Mouse (Mus musculus): ENCODE results near the gene Ssbp3. TPM values are rescaled to one million over a fixed set of nuclear protein-coding genes. Genes with fewer than 3 reads are reported as not detected.

The Ssbp3 gene
- polyA plus RNA-seq, 1 experiment from 2014 or later, result 22.8 TPM

DNA sequence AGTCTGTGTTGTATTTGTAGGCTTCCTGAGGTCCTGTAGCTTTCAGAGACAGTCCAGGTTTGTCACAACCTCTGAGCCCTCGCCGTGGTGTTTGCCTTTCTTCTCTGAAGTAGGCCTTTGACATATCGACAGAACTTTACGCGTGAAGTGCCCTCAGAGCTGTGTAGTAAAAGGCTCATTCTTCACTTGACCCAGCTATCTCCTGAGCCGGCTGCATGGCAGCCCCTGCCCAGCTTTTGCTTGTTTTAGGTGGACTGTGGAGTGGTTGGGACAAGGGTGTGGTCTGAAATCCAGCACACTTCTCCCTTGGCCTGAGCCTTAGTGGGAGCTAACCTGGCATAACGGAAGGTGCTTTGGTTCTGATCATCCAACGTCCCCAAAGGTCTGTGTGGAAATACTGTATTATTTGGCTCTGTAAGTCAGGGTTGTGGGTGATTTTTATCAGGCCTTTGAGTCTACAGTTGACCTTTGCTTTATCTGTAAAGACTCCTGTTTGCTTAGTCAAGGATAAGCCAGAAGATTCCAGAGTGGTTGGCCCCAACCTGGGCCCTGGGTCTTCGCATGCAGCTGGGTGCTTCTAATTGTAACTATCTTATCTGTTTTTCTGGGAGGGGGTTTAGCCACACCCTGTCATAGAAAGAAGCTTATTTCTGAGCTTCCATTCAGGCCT is 23.4 kb downstream of the Ssbp3 start:
- no peak; the same call in 1 of the 2 replicates for ATAC-seq
- Histone ChIP-seq H3K9me3 (ENCODE audit: low read length) (no peaks in the 10 kb centered on the region), H3K27ac (ENCODE audit: low read depth) (peak overlapping the region; percentile 49; the same call in 1 of the 2 replicates), H3K36me3 (replicated peaks; ENCODE audit: insufficient read depth, low read length) (peaks cover 18% of the 10 kb centered on the region), H3K4me2 (ENCODE audit: low read depth, low read length) (peak overlapping the region; percentile 14), H3K4me1 (ENCODE audit: insufficient read depth) (peaks cover 45% of the 10 kb centered on the region), H3K4me3 (ENCODE audit: low read depth, low read length) (no peak overlapping the region), H3K27me3 (ENCODE audit: insufficient read depth, low read length) (no peaks in the 10 kb centered on the region), H3K9ac (replicated peaks) (no peak overlapping the region)
- TF ChIP-seq EP300 (IDR thresholded peaks at IDR 0.05; ENCODE audit: low read depth), result no peak; the same call in 1 of the 2 replicates
- no peak for TF ChIP-seq CTCF (IDR thresholded peaks at IDR 0.05; ENCODE audit: low read depth)
- DNase-seq, result peak; percentile 15
- 58% methylated on average over 9 of the region's 9 CpGs for WGBS (ENCODE audit: insufficient replicate concordance)

DNA sequence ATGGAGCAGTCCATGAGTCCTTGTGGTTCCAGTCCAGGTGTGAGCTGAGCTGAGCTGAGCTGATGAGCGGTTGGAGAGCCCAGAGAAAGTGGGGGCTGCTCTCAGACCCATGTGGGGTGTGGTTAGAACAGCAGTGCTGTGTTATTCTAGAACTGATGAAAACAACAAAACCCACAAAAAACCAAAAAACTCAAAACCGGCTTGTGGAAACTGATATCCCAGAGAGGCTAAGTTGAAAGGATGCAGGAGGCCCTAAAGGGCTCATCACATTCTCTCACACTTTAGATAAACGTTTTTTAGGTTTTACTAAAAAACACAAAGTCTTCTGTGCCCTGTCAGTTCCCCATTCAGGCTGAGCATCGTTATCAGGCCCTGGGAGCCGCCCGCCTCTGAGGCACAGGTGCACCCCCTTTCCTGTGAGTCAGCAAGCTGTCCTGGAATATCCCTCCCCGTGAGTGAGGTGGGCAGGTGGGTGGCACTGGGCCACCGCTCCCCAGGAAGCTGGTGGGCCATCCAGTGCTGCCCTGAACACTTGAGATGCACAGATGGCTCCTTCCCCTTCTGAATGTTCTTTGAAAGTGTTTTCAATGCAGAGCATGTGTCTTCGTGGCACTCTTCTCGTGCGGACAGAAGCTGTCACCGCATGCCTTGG is 24.6 kb downstream of the Ssbp3 start:
- Histone ChIP-seq H3K27ac (ENCODE audit: low read depth) (peak overlapping the region; percentile 55), H3K9me3 (ENCODE audit: low read length) (no peaks in the 10 kb centered on the region), H3K4me2 (ENCODE audit: low read depth, low read length) (0 out of 2 replicates have a peak overlapping the region, but pooled peaks have one; percentile 15), H3K36me3 (replicated peaks; ENCODE audit: insufficient read depth, low read length) (peaks cover 15% of the 10 kb centered on the region), H3K4me1 (ENCODE audit: insufficient read depth) (peaks cover 55% of the 10 kb centered on the region), H3K9ac (replicated peaks) (0 out of 2 replicates have a peak overlapping the region, but pooled peaks have one; percentile 26), H3K27me3 (ENCODE audit: insufficient read depth, low read length) (no peaks in the 10 kb centered on the region), H3K4me3 (ENCODE audit: low read depth, low read length) (no peak overlapping the region)
- TF ChIP-seq EP300 (IDR thresholded peaks at IDR 0.05; ENCODE audit: low read depth) (0 out of 2 replicates have a peak, but pooled peaks have one; percentile 34), CTCF (IDR thresholded peaks at IDR 0.05; ENCODE audit: low read depth) (no peak)
- WGBS (ENCODE audit: insufficient replicate concordance), result 43% methylated on average over 12 of the region's 12 CpGs
- ATAC-seq (peak; percentile 63), DNase-seq (peak; percentile 26)

GRCm38 (mm10) chr4:106935583-106935935 is 25.1 kb downstream of the Ssbp3 start:
- H3K4me1 ChIP-seq (ENCODE audit: insufficient read depth), result peaks cover 55% of the 10 kb centered on the region
- TF ChIP-seq EP300 (IDR thresholded peaks at IDR 0.05; ENCODE audit: low read depth) (no peak), CTCF (IDR thresholded peaks at IDR 0.05; ENCODE audit: low read depth) (no peak)
- 27% methylated on average over 2 of the region's 2 CpGs for WGBS (ENCODE audit: insufficient replicate concordance)
- H3K4me2 ChIP-seq (ENCODE audit: low read depth, low read length), result no peak overlapping the region
- ATAC-seq (no peak), DNase-seq (no peak)
- H3K9me3 ChIP-seq (ENCODE audit: low read length), result no peaks in the 10 kb centered on the region
- peak overlapping the region; percentile 55 for H3K27ac ChIP-seq (ENCODE audit: low read depth)
- H3K27me3 ChIP-seq (ENCODE audit: insufficient read depth, low read length), result no peaks in the 10 kb centered on the region
- H3K36me3 ChIP-seq (replicated peaks; ENCODE audit: insufficient read depth, low read length), result peaks cover 15% of the 10 kb centered on the region
- H3K9ac ChIP-seq (replicated peaks), result no peak overlapping the region
- no peak overlapping the region for H3K4me3 ChIP-seq (ENCODE audit: low read depth, low read length)

DNA sequence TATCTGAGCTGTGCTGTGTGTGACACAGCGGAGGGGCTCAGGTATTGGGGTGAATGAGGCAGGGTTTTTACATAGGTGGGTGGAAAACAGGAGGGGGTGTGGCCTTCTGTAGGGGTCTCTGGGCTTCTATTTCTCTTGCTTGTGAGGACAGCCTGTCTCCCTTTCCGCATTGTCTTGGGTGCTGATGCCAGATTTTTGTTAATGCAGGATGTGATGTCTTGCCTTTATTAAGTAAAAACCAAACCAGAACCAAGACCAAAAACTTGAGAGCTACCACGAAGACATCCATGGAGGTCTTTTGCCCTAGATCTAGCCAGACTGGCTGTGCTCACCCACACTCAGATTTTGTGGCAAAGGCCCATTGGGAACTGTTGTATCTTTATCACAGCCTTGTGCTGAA is 25.5 kb downstream of the Ssbp3 start:
- TF ChIP-seq EP300 (IDR thresholded peaks at IDR 0.05; ENCODE audit: low read depth), result no peak
- TF ChIP-seq CTCF (IDR thresholded peaks at IDR 0.05; ENCODE audit: low read depth), result no peak
- H3K27ac ChIP-seq (ENCODE audit: low read depth), result no peak overlapping the region
- H3K4me3 ChIP-seq (ENCODE audit: low read depth, low read length), result no peak overlapping the region
- peaks cover 15% of the 10 kb centered on the region for H3K36me3 ChIP-seq (replicated peaks; ENCODE audit: insufficient read depth, low read length)
- H3K27me3 ChIP-seq (ENCODE audit: insufficient read depth, low read length), result no peaks in the 10 kb centered on the region
- peaks cover 55% of the 10 kb centered on the region for H3K4me1 ChIP-seq (ENCODE audit: insufficient read depth)
- ATAC-seq (no peak), DNase-seq (no peak)
- no peaks in the 10 kb centered on the region for H3K9me3 ChIP-seq (ENCODE audit: low read length)
- no peak overlapping the region for H3K4me2 ChIP-seq (ENCODE audit: low read depth, low read length)
- no peak overlapping the region for H3K9ac ChIP-seq (replicated peaks)
- 83% methylated on average over 3 of the region's 3 CpGs for WGBS (ENCODE audit: insufficient replicate concordance)

DNA sequence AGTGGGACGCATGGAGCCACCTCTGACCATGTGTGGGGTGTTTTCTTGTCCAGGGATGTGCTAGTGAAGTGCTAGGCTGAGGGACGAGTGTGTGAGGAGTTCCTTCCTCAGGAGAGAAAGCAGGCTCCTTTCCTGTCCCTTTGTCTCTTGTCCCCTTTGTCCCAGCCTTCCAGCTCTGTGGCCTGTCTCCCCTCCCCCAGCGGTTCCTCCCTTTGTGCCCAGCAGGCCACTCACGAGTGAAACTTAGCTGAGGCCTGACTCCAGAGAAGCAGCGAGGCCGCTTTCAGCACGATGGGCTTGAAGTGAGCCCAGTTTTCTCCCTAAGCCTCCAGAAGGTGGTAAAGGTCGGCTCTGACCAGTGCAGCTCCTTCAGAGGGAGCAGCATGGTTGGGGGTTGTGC is 26.2 kb downstream of the Ssbp3 start:
- no peaks in the 10 kb centered on the region for H3K27me3 ChIP-seq (ENCODE audit: insufficient read depth, low read length)
- peak overlapping the region; percentile 26; the same call in 1 of the 2 replicates for H3K9ac ChIP-seq (replicated peaks)
- TF ChIP-seq EP300 (IDR thresholded peaks at IDR 0.05; ENCODE audit: low read depth) (no peak), CTCF (IDR thresholded peaks at IDR 0.05; ENCODE audit: low read depth) (no peak)
- 0 out of 2 replicates have a peak overlapping the region, but pooled peaks have one; percentile 18 for H3K27ac ChIP-seq (ENCODE audit: low read depth)
- H3K9me3 ChIP-seq (ENCODE audit: low read length), result no peaks in the 10 kb centered on the region
- H3K4me3 ChIP-seq (ENCODE audit: low read depth, low read length), result no peak overlapping the region
- 76% methylated on average over 8 of the region's 8 CpGs for WGBS (ENCODE audit: insufficient replicate concordance)
- peaks cover 61% of the 10 kb centered on the region for H3K4me1 ChIP-seq (ENCODE audit: insufficient read depth)
- no peak for DNase-seq
- peaks cover 15% of the 10 kb centered on the region for H3K36me3 ChIP-seq (replicated peaks; ENCODE audit: insufficient read depth, low read length)
- H3K4me2 ChIP-seq (ENCODE audit: low read depth, low read length), result no peak overlapping the region
- no peak for ATAC-seq

- H3K4me3 ChIP-seq (ENCODE audit: low read depth, low read length), result no peak overlapping the region
- DNase-seq, result peak; percentile 76
- 61% methylated on average over 8 of the region's 8 CpGs for WGBS (ENCODE audit: insufficient replicate concordance)
- peaks cover 56% of the 10 kb centered on the region for H3K4me1 ChIP-seq (ENCODE audit: insufficient read depth)
- TF ChIP-seq EP300 (IDR thresholded peaks at IDR 0.05; ENCODE audit: low read depth), result no peak
- H3K27ac ChIP-seq (ENCODE audit: low read depth), result no peak overlapping the region
- H3K36me3 ChIP-seq (replicated peaks; ENCODE audit: insufficient read depth, low read length), result peaks cover 11% of the 10 kb centered on the region
- no peak overlapping the region for H3K9ac ChIP-seq (replicated peaks)
- no peaks in the 10 kb centered on the region for H3K9me3 ChIP-seq (ENCODE audit: low read length)
- no peaks in the 10 kb centered on the region for H3K27me3 ChIP-seq (ENCODE audit: insufficient read depth, low read length)
- ATAC-seq, result no peak
- no peak overlapping the region for H3K4me2 ChIP-seq (ENCODE audit: low read depth, low read length)
Observed at GRCm38 (mm10) chr4:106938506-106939222, 28.2 kb downstream of the Ssbp3 start.
